Comparison of ENCODE assay signal across 9 mouse cellular contexts in the genomic region with DNA sequence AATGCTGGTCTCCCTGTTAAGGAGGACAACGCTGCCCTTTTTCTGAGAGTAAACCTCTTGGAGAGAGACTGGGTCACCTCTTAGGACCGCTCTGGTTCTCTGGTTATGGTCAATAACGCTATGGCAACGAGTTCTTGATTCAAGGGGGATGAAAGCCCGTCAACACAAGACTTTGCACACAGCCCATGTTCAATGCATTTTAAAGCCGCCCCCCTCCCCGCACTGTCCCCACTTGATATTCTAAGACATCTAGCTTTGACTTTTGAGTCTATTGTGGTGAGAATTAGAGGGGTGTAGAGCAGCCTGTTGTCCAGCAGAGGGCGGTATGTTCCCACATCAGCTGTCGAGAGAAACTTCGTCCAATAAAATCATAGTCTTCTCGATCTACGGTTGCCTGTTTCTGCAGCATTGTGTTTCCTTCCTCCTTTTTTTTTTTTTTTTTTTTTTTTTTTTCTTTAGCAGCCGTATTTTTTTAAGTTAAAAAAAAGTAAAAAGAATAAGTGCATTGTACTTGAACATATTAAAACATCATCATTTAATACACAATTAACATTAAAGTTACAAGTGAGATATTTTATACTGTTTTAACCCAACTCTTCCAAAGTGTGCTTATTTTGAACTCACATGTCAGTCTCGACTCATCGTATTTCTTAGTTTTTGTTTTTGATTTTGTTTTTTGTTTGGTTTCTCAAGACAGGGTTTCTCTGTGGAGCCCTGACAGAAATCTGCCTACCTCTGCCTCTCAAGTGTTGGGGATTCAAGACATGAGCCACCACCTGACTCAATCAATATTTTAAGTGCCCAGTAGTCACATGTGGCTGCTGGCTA. TPM values are rescaled to one million over a fixed set of nuclear protein-coding genes. Genes with fewer than 3 reads are reported as not detected.
DNase-seq lines count a peak whose midpoint lies in the region; ATAC-seq and TF ChIP-seq lines count a peak whose summit lies in the region.
"Had no signal": no experiment of that assay in that cellular context is flagged by ENCODE, and none has a peak within 500 bp of the region (broad histone marks: within the 10 kb centered on the region; RNA-seq: fewer than 3 reads in every experiment).

No protein-coding gene starts in this region.

- no peaks in the 10 kb centered on the region for H3K4me1 ChIP-seq in embryonic facial prominence, embryonic 14.5 days (ENCODE audit: control insufficient read depth, insufficient read depth, low read length)
- no peaks in the 10 kb centered on the region for H3K4me1 ChIP-seq in lung, embryonic 14.5 days (ENCODE audit: insufficient read depth)

- H3K4me3 ChIP-seq in embryonic facial prominence, embryonic 14.5 days (ENCODE audit: low read depth, low read length): no peak overlapping the region
- no peak overlapping the region for H3K4me3 ChIP-seq in lung, embryonic 14.5 days (ENCODE audit: low read depth, low read length)
- H3K4me3 ChIP-seq: erythroblast, embryonic 14.5 days had no signal

- H3K27ac ChIP-seq in embryonic facial prominence, embryonic 14.5 days (replicated peaks; ENCODE audit: low read depth, low read length): no peak overlapping the region
- H3K27ac ChIP-seq in lung, embryonic 14.5 days (ENCODE audit: low read depth): no peak overlapping the region

- no peaks in the 10 kb centered on the region for H3K36me3 ChIP-seq in embryonic facial prominence, embryonic 14.5 days (ENCODE audit: control insufficient read depth, insufficient read depth, low read length)
- H3K36me3 ChIP-seq in lung, embryonic 14.5 days (ENCODE audit: insufficient read depth): no peaks in the 10 kb centered on the region

- peak; percentile 56 for DNase-seq in adrenal gland, postnatal 25 days
- DNase-seq in embryonic facial prominence, embryonic 14.5 days (ENCODE audit: low spot score): peak; percentile 85
- peak; percentile 81 to 86 for DNase-seq in heart, postnatal 10 days
- peak; percentile 50 for DNase-seq in layer of hippocampus, adult 11-12 months (ENCODE audit: low spot score)
- peak; percentile 86 for DNase-seq in lung, embryonic 14.5 days
- DNase-seq in testis, postnatal 14 days (ENCODE audit: low spot score): peak; percentile 46

- H3K9me3 ChIP-seq in embryonic facial prominence, embryonic 14.5 days (ENCODE audit: control insufficient read depth, low read length): no peaks in the 10 kb centered on the region
- H3K9me3 ChIP-seq in lung, embryonic 14.5 days (ENCODE audit: low read depth, low read length): no peaks in the 10 kb centered on the region

- H3K27me3 ChIP-seq in embryonic facial prominence, embryonic 14.5 days (replicated peaks; ENCODE audit: control insufficient read depth, insufficient read depth, low read length): no peaks in the 10 kb centered on the region
- H3K27me3 ChIP-seq in lung, embryonic 14.5 days (ENCODE audit: insufficient read depth, low read length): no peaks in the 10 kb centered on the region

- TF ChIP-seq CTCF in lung, embryonic 14.5 days (IDR thresholded peaks at IDR 0.05; ENCODE audit: low read depth): peak; percentile 92

- ATAC-seq in CD4-positive, CD25-positive, alpha-beta regulatory T cell, adult 4 months: peak; percentile 70
- peak; percentile 57; the same call in 1 of the 2 replicates for ATAC-seq in embryonic facial prominence, embryonic 14.5 days (ENCODE audit: low read depth)
- 0 out of 2 replicates have a peak, but pooled peaks have one; percentile 28 for ATAC-seq in lung, embryonic 14.5 days (ENCODE audit: insufficient read depth)
- ATAC-seq in neutrophil, adult 5-6 weeks (ENCODE audit: extremely low read depth, insufficient number of reproducible peaks, low FRiP score, poor library complexity, severe bottlenecking): peak; percentile 54

- no peak overlapping the region for H3K4me2 ChIP-seq in embryonic facial prominence, embryonic 14.5 days (ENCODE audit: low read depth, low read length)
- no peak overlapping the region for H3K4me2 ChIP-seq in lung, embryonic 14.5 days

- H3K9ac ChIP-seq in embryonic facial prominence, embryonic 14.5 days (ENCODE audit: low read depth, low read length): no peak overlapping the region
- no peak overlapping the region for H3K9ac ChIP-seq in lung, embryonic 14.5 days

- intact Hi-C loops in heart, postnatal 10 days (cut with DNase I): loop anchor here (1.0 kb wide), 1 partner anchor 49 kb away; no protein-coding TSS in a partner anchor

- 23% methylated on average over 15 of the region's 15 CpGs for WGBS in embryonic facial prominence, embryonic 14.5 days
- 24% methylated on average over 15 of the region's 15 CpGs for WGBS in lung, embryonic 14.5 days

RNA-seq across cellular contexts. Expression of a gene that starts 13.7 kb away (rescaled TPM):
- 10 to 100 TPM; 70.9 to 80.0 TPM for polyA plus RNA-seq in CD4-positive, CD25-positive, alpha-beta regulatory T cell, adult 4 months (2017; shearing (Covaris generic))
- total RNA-seq in adrenal gland, postnatal 25 days (2021): 55.0 and 55.2 TPM in 2 replicates
- polyA plus RNA-seq in embryonic facial prominence, embryonic 14.5 days (2014; fragmentation: Nextera tagmentation; extraction: Ambion mirVana): 71.0 and 75.3 TPM in 2 replicates
- 10 to 100 TPM; 50.5 to 53.9 TPM for total RNA-seq in heart, postnatal 10 days (2021)
- polyA plus RNA-seq in lung, embryonic 14.5 days (2014; fragmentation: Nextera tagmentation; extraction: Ambion mirVana): 71.2 and 75.7 TPM in 2 replicates
- 54.8 and 64.8 TPM in 2 replicates for total RNA-seq in neutrophil, adult 5-6 weeks (2017)

RNA-seq across cellular contexts. Expression of a gene that starts 26.9 kb away (rescaled TPM):
- polyA plus RNA-seq in CD4-positive, CD25-positive, alpha-beta regulatory T cell, adult 4 months (2017; shearing (Covaris generic)): 1,000 to 10,000 TPM; 1,323 to 1,460 TPM
- total RNA-seq in adrenal gland, postnatal 25 days (2021): 30.1 and 36.4 TPM in 2 replicates
- 32.4 and 38.8 TPM in 2 replicates for polyA plus RNA-seq in embryonic facial prominence, embryonic 14.5 days (2014; fragmentation: Nextera tagmentation; extraction: Ambion mirVana)
- total RNA-seq in heart, postnatal 10 days (2021): 10 to 100 TPM; 31.1 to 33.4 TPM
- 33.8 and 39.4 TPM in 2 replicates for polyA plus RNA-seq in lung, embryonic 14.5 days (2014; fragmentation: Nextera tagmentation; extraction: Ambion mirVana)
- 2,014 and 2,052 TPM in 2 replicates for total RNA-seq in neutrophil, adult 5-6 weeks (2017)

RNA-seq across cellular contexts. Expression of a gene that starts 50.8 kb away (rescaled TPM):
- 10 to 100 TPM in 1 of 2 experiments, 1 to 10 TPM in 1; 8.4 to 11.7 TPM for polyA plus RNA-seq in CD4-positive, CD25-positive, alpha-beta regulatory T cell, adult 4 months (2017; shearing (Covaris generic))
- total RNA-seq in adrenal gland, postnatal 25 days (2021): 37.7 and 37.9 TPM in 2 replicates
- 23.8 and 29.8 TPM in 2 replicates for polyA plus RNA-seq in embryonic facial prominence, embryonic 14.5 days (2014; fragmentation: Nextera tagmentation; extraction: Ambion mirVana)
- 10 to 100 TPM; 35.6 to 39.2 TPM for total RNA-seq in heart, postnatal 10 days (2021)
- polyA plus RNA-seq in lung, embryonic 14.5 days (2014; fragmentation: Nextera tagmentation; extraction: Ambion mirVana): 27.3 and 27.6 TPM in 2 replicates
- 15.5 and 17.5 TPM in 2 replicates for total RNA-seq in neutrophil, adult 5-6 weeks (2017)

RNA-seq across cellular contexts. Expression of a gene that starts 51.0 kb away (rescaled TPM):
- not detected for polyA plus RNA-seq in CD4-positive, CD25-positive, alpha-beta regulatory T cell, adult 4 months (2017; shearing (Covaris generic))
- 0.46 TPM in 1 of 2 replicates, not detected in the other for total RNA-seq in adrenal gland, postnatal 25 days (2021)
- polyA plus RNA-seq in embryonic facial prominence, embryonic 14.5 days (2014; fragmentation: Nextera tagmentation; extraction: Ambion mirVana): 0.60 and 0.88 TPM in 2 replicates
- total RNA-seq in heart, postnatal 10 days (2021): under 1 TPM; 0.27 to 0.45 TPM
- polyA plus RNA-seq in lung, embryonic 14.5 days (2014; fragmentation: Nextera tagmentation; extraction: Ambion mirVana): 0.50 and 0.60 TPM in 2 replicates
- total RNA-seq in neutrophil, adult 5-6 weeks (2017): 0.23 TPM in 1 of 2 replicates, not detected in the other
- polyA plus RNA-seq: erythroblast, embryonic 14.5 days had no signal

Comparison
In these comparisons a context has a peak if more than half of its experiments do, and no peak if none do; other contexts are left out.
1. RNA of a gene that starts 26.9 kb away (total RNA-seq): 2,014 to 2,052 TPM in neutrophil, adult 5-6 weeks; 31.1 to 33.4 TPM in heart, postnatal 10 days and 30.1 to 36.4 TPM in adrenal gland, postnatal 25 days; every median in the first group is over 10 times any median in the second.
2. Peak in every context shown above with its lines, with median percentiles within 50 percentile points of each other: ATAC-seq and DNase-seq.